Mouse (Mus musculus): Measurements from ENCODE around the gene Atp5l. TPM values are rescaled to one million over a fixed set of nuclear protein-coding genes. Genes with fewer than 3 reads are reported as not detected.

Gene Atp5l
- polyA plus RNA-seq, 1 experiment from 2014 or later, result 440 TPM

DNA sequence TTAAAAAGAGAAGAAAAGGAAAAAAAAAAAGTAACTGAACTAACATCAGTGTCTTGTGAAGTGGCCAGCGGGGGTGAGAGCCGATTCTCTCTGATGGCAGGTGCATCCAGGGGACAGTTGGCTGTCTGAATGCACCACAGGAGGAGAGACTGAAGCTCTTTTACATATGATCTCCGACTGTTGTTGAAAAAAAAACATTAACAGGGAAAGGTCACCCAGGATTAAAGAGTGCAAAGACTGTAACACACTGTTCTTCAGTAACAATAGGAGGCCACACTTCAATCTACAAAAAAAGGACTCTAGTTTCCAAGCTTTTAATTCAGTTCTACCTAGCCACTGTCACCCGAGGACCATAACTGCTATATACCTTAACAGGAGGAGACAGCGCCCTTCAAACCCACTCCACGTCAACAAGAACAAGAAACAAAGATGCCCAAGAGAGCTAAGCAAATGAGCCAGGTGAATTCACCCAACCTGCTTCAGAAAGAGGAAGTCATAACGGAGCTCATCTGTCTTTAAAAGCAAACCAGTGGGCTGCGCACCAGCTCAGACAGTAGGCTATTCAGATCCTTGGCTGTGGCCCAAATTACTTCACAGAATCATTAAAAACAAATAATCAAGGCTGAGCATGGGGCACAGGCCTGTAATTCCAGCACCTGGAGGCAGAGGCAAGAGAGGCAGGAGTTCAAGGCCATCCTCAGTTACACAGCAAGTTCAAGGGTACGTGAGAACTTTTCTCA is 53.9 kb downstream of the Atp5l start:
- ATAC-seq, result no peak
- no peaks in the 10 kb centered on the region for H3K27me3 ChIP-seq
- DNase-seq (ENCODE audit: low read depth, low spot score), result no peak
- ChIA-PET CTCF (interaction anchor here (0.9 to 1.4 kb wide), 2 partner anchors 13 to 14 kb away, joined by 3 read pairs; no protein-coding TSS in a partner anchor), POLR2A (no interaction called here)
- in situ Hi-C loops (cut with MboI; ENCODE audit: low pct_unique_long_range_greater_than_20kb), result no loop called here
- TF ChIP-seq CTCF (IDR thresholded peaks at IDR 0.05), result no peak

Other genes with a start within 250 kb of the Atp5l start
- not detected for gene Treh, start 247.5 kb downstream of the Atp5l start, polyA plus RNA-seq (2021)
- gene Phldb1, start 185.5 kb downstream of the Atp5l start, polyA plus RNA-seq (2021), result 137 TPM
- gene Arcn1, start 152.9 kb downstream of the Atp5l start, polyA plus RNA-seq (2021), result 142 TPM
- gene Ift46, start 152.8 kb downstream of the Atp5l start, polyA plus RNA-seq (2021), result 193 TPM
- 7.3 TPM for gene Tmem25, start 121.4 kb downstream of the Atp5l start, polyA plus RNA-seq (2021)
- 3.3 TPM for gene Ttc36, start 117.7 kb downstream of the Atp5l start, polyA plus RNA-seq (2021)
- 22.2 TPM for gene Kmt2a, start 39.4 kb downstream of the Atp5l start, polyA plus RNA-seq (2021)
- gene Ube4a, start 44.9 kb upstream of the Atp5l start, polyA plus RNA-seq (2021), result 44.1 TPM
- gene Cd3g, start 59.7 kb upstream of the Atp5l start, polyA plus RNA-seq (2021), result not detected
- gene Cd3d, start 61.0 kb upstream of the Atp5l start, polyA plus RNA-seq (2021), result not detected
- not detected for gene Cd3e, start 88.9 kb upstream of the Atp5l start, polyA plus RNA-seq (2021)
- gene Mpzl2, start 119.1 kb upstream of the Atp5l start, polyA plus RNA-seq (2021), result not detected
- 3.1 TPM for gene Mpzl3, start 134.4 kb upstream of the Atp5l start, polyA plus RNA-seq (2021)
- not detected for gene Jaml, start 158.4 kb upstream of the Atp5l start, polyA plus RNA-seq (2021)
- not detected for gene Scn2b, start 197.0 kb upstream of the Atp5l start, polyA plus RNA-seq (2021)
- not detected for gene Scn4b, start 217.7 kb upstream of the Atp5l start, polyA plus RNA-seq (2021)